20 mouse cellular contexts compared by ENCODE assay signal in the genomic region with DNA sequence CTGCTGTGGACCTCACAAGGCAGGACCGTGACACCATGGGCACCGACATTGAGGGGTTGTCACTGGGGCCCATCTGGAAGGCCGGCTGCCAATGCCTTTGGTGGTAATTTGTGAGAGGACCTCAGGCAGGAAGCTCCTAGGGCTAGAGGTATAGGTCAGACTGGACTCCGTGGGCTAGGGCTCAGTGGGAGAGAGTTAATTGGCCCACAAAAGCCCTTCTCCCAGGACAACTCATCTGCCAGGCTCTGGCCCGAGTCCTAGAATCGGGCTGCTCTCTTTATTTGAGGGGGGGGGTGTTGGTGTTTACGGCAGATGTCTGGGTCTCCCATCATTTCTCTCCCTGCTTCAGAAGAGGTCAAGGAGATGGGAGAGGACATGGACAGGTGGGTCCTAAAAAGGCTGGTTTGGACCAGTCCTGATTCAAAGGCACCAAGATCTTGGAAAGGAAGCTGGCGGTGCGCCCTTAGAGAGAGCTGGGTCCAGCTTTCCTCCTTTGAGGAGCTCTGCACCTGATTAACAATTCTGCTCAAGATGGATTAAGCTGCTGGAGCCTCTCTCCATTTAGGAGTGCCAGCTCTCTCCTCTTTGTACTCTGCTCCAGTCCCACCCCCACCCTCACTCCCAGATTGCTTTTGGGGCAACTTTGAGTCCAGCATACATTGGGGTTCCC.
DNase-seq lines count a peak whose midpoint lies in the region; ATAC-seq lines count a peak whose summit lies in the region.
"Had no signal": no experiment of that assay in that cellular context is flagged by ENCODE, and none has a peak within 500 bp of the region (broad histone marks: within the 10 kb centered on the region; RNA-seq: fewer than 3 reads in every experiment).

No protein-coding gene starts in this region.

- H3K27me3 ChIP-seq in neural tube, embryonic 15.5 days (replicated peaks), result no peaks in the 10 kb centered on the region
- H3K27me3 ChIP-seq: embryonic facial prominence, embryonic 12.5 days had no signal

- peak; percentile 10 for DNase-seq in adrenal gland, postnatal 10 days
- no peak for DNase-seq in adrenal gland, postnatal 25 days
- no peak for DNase-seq in frontal cortex, postnatal 14 days (ENCODE audit: low spot score in 2 of 2)
- DNase-seq in neural tube, embryonic 10.5 days (ENCODE audit: extremely low spot score, low spot score), result no peak
- DNase-seq in natural killer cell, adult 2 months (ENCODE audit: low spot score in 2 of 2), result no peak
- DNase-seq: adrenal gland, adult 8-10 months; heart, adult 18-20 months; heart, postnatal 10 days; kidney, postnatal 25 days; lung, postnatal 36 days; spleen, adult 18-20 months; thymus, postnatal 36 days had no signal

- no peak overlapping the region for H3K9ac ChIP-seq in neural tube, embryonic 15.5 days (replicated peaks)
- H3K9ac ChIP-seq: embryonic facial prominence, embryonic 12.5 days; liver, embryonic 14.5 days had no signal

- peaks cover 6% of the 10 kb centered on the region for H3K4me1 ChIP-seq in neural tube, embryonic 15.5 days
- H3K4me1 ChIP-seq: embryonic facial prominence, embryonic 12.5 days had no signal

- no peak overlapping the region for H3K27ac ChIP-seq in neural tube, embryonic 15.5 days (replicated peaks)
- H3K27ac ChIP-seq: embryonic facial prominence, embryonic 12.5 days; limb, embryonic 10.5 days; liver, embryonic 14.5 days; stomach, postnatal 0 days had no signal

- no peaks in the 10 kb centered on the region for H3K9me3 ChIP-seq in neural tube, embryonic 15.5 days (replicated peaks)
- H3K9me3 ChIP-seq: embryonic facial prominence, embryonic 12.5 days; limb, embryonic 10.5 days had no signal

- WGBS in neural tube, embryonic 15.5 days, result 81% methylated on average over 9 of the region's 9 CpGs

- 0 out of 2 replicates have a peak, but pooled peaks have one; percentile 41 for ATAC-seq in frontal cortex, adult (ENCODE audit: low TSS enrichment)
- ATAC-seq in neural tube, embryonic 15.5 days (ENCODE audit: low FRiP score), result 0 out of 2 replicates have a peak, but pooled peaks have one; percentile 6
- ATAC-seq in CD4-positive, CD25-positive, alpha-beta regulatory T cell, adult 4 months, result no peak
- ATAC-seq: intestine, postnatal 0 days had no signal

- no peaks in the 10 kb centered on the region for H3K36me3 ChIP-seq in neural tube, embryonic 15.5 days
- H3K36me3 ChIP-seq: embryonic facial prominence, embryonic 12.5 days; limb, embryonic 10.5 days had no signal

- H3K4me3 ChIP-seq in neural tube, embryonic 15.5 days (replicated peaks), result no peak overlapping the region
- H3K4me3 ChIP-seq: embryonic facial prominence, embryonic 12.5 days; limb, embryonic 10.5 days had no signal

- no peak overlapping the region for H3K4me2 ChIP-seq in neural tube, embryonic 15.5 days
- H3K4me2 ChIP-seq: embryonic facial prominence, embryonic 12.5 days had no signal
